Mouse (Mus musculus): ENCODE results near the gene Grm1. TPM values are rescaled to one million over a fixed set of nuclear protein-coding genes. Genes with fewer than 3 reads are reported as not detected.

Grm1 gene
- polyA plus RNA-seq, 1 experiment from 2014 or later: 0.03 TPM

DNA sequence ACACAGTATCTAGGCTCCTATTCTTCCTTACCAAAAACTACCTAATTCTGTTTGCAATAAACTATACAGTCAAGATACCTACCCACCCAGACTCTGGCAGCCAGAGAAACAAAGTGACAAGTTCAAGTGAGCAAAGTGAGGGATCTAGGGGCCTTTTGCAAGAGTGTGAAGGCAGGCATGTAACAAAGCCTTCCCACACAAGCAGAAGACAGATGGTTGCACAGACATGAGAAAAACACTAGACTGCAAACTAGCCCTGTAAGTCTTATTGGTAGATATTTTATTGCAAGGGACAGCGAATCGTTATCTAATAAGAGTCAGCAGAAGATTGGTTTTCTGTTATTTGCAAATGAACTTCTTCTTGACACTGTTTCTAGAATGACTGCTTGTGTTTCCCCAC is 134.6 kb downstream of the Grm1 start:
- H3K4me3 ChIP-seq: no peak overlapping the region
- 91% methylated on average over 2 of the region's 2 CpGs for WGBS
- no peaks in the 10 kb centered on the region for H3K9me3 ChIP-seq
- H3K9ac ChIP-seq: no peak overlapping the region
- no peak overlapping the region for H3K4me2 ChIP-seq (replicated peaks)
- H3K27ac ChIP-seq: no peak overlapping the region
- H3K4me1 ChIP-seq: no peaks in the 10 kb centered on the region
- no peak for ATAC-seq (ENCODE audit: low FRiP score, low read depth)
- H3K27me3 ChIP-seq: no peaks in the 10 kb centered on the region
- H3K36me3 ChIP-seq: no peaks in the 10 kb centered on the region

DNA sequence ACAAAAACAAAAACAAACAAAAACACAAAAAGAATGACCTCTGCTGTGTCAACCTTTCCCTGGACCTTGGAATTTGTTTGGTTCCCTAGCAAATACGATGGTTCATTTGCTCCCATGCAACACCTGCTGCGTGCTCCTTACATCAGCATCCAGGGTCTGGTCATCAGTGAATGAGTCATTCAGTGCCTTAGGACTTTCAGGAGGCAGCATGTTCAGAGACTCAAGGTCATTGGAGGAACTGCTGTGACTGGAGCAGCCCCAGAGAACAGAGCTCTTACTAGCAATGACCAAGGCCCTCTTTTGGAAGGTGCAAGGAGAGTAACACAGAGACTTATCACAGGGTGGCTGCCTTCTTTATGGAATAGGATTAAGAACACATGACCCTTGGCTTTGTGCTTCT is 138.2 kb downstream of the Grm1 start:
- WGBS: 86% methylated on average over 2 of the region's 2 CpGs
- Histone ChIP-seq H3K36me3 (no peaks in the 10 kb centered on the region), H3K27ac (no peak overlapping the region), H3K9me3 (no peaks in the 10 kb centered on the region), H3K27me3 (no peaks in the 10 kb centered on the region), H3K4me3 (no peak overlapping the region), H3K4me2 (replicated peaks) (no peak overlapping the region), H3K9ac (no peak overlapping the region), H3K4me1 (no peaks in the 10 kb centered on the region)
- ATAC-seq (ENCODE audit: low FRiP score, low read depth): no peak

DNA sequence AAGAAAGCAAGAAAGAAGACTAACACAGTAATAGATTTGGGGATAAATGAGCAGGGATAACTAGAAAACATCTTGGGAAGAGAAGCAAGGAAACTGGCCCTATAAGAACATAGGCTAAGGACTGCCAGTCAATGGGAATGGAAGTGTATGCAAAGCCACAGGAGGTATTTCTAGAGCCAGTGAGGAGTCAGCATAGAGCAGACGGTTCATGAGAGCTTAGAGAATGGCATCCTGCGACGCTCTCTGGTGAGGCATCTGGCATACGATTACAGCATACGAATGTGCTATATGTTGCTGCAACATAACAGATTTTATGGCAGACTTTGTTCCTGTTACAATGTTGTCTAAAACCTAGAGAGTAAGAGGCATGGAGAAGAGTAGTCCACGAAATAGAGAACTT is 139.9 kb downstream of the Grm1 start:
- no peaks in the 10 kb centered on the region for H3K9me3 ChIP-seq
- no peaks in the 10 kb centered on the region for H3K27me3 ChIP-seq
- no peak overlapping the region for H3K4me2 ChIP-seq (replicated peaks)
- no peak overlapping the region for H3K4me3 ChIP-seq
- WGBS: 74% methylated on average over 6 of the region's 6 CpGs
- H3K27ac ChIP-seq: no peak overlapping the region
- H3K4me1 ChIP-seq: no peaks in the 10 kb centered on the region
- no peak overlapping the region for H3K9ac ChIP-seq
- no peak for ATAC-seq (ENCODE audit: low FRiP score, low read depth)
- no peaks in the 10 kb centered on the region for H3K36me3 ChIP-seq

DNA sequence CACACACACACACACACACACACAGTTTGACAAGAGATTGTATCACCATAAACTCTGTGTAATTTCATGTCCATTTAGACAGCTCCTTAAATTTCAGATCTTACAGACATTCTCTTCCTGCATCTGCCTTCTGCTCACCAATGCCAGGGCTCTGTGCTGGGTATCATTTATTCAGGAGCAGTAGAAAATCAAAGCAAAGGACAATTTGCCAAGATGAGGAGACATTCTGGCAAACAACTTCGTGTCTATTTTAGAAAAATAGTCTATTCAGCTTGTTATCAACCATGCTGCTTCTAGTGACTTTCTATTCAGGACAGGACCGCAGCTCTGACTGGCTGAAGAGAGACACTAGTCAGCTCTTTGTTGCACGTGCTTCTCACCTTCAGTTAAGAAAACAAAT is 146.3 kb downstream of the Grm1 start:
- no peak overlapping the region for H3K4me2 ChIP-seq (replicated peaks)
- 73% methylated on average over 3 of the region's 3 CpGs for WGBS
- H3K4me3 ChIP-seq: no peak overlapping the region
- no peaks in the 10 kb centered on the region for H3K4me1 ChIP-seq
- no peak overlapping the region for H3K9ac ChIP-seq
- no peaks in the 10 kb centered on the region for H3K27me3 ChIP-seq
- H3K9me3 ChIP-seq: no peaks in the 10 kb centered on the region
- H3K36me3 ChIP-seq: no peaks in the 10 kb centered on the region
- no peak overlapping the region for H3K27ac ChIP-seq
- no peak for ATAC-seq (ENCODE audit: low FRiP score, low read depth)

DNA sequence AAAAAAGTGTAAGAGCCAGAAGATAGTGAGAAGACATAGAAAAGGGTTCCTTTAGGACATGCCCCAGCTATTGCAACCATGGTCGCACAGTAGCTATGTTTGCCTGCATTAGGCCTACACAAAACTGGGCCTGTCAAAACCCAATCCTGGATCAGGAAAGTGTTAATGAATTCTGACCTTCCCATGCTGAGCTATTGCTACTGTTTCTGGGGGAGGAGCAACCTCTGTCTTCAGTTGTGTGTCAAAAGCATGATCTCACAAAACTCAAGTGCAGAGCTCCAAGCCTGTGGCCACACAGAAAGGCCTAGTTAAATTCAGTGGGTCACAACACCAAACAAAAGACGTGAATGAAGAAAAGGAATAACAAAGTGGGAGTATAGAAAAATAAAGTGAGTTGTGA is 152.5 kb downstream of the Grm1 start:
- no peaks in the 10 kb centered on the region for H3K4me1 ChIP-seq
- no peak overlapping the region for H3K9ac ChIP-seq
- WGBS: 85% methylated on average over 2 of the region's 2 CpGs
- no peak overlapping the region for H3K4me2 ChIP-seq (replicated peaks)
- no peak overlapping the region for H3K4me3 ChIP-seq
- no peaks in the 10 kb centered on the region for H3K36me3 ChIP-seq
- ATAC-seq (ENCODE audit: low FRiP score, low read depth): no peak
- H3K27ac ChIP-seq: no peak overlapping the region
- H3K9me3 ChIP-seq: no peaks in the 10 kb centered on the region
- H3K27me3 ChIP-seq: no peaks in the 10 kb centered on the region

DNA sequence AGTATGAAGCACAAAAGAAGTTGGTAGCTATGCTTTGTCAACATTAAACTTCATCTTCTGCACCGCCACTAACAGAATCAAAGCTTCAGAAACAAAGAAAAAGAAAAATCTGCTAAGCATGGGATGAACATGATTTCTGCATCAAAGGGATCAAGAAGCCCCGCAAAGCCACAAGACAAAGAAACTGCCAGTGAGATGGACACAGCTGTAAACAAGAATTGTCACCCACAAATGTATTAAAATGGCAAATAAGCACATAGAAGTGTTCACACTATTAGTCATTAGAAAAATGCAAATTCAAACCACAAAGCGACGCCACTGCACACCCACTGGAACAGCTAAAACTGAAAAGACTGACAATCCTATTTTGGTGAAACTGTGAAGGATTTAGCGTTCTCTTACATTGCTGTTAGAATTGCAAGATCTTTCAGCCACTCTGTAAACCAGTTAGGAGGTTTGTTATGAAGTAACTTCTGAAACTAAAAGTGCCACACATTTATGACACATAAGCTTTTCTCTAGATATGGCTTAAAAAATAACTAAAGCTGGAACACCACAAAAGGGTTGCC is 153.3 kb downstream of the Grm1 start:
- Histone ChIP-seq H3K36me3 (no peaks in the 10 kb centered on the region), H3K27me3 (no peaks in the 10 kb centered on the region), H3K9me3 (no peaks in the 10 kb centered on the region), H3K4me3 (no peak overlapping the region), H3K9ac (no peak overlapping the region), H3K4me2 (replicated peaks) (no peak overlapping the region), H3K27ac (no peak overlapping the region), H3K4me1 (no peaks in the 10 kb centered on the region)
- ATAC-seq (ENCODE audit: low FRiP score, low read depth): no peak
- WGBS: 89% methylated on average over 5 of the region's 5 CpGs

DNA sequence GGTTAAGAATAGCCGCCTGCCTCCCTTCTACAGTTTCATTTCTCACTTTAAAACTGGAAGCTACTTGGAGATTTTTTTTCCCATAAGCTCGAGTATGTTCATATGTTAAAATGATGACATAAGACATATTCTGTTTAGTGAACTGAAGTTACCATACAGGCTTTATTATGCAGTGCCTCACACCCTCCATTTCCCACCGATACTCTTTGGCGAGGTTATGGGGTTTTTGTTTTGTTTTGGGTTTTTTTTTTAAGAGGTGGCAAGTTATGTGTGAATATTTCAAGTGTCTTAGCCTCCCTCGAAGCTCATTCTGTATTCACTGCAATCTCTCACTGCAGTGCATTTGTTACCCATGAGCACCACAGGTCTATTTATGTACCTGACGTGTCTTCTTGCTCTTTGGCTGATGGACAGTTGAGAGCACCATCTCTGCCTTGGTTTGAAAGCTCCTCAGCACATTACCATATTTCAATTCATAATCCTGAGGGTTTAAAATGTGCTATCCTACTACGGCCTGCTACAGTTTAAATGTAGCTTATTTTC is 164.2 kb downstream of the Grm1 start:
- no peak overlapping the region for H3K4me3 ChIP-seq
- 77% methylated on average over 7 of the region's 7 CpGs for WGBS
- no peaks in the 10 kb centered on the region for H3K36me3 ChIP-seq
- H3K4me2 ChIP-seq (replicated peaks): no peak overlapping the region
- no peak for ATAC-seq (ENCODE audit: low FRiP score, low read depth)
- H3K9me3 ChIP-seq: no peaks in the 10 kb centered on the region
- no peak overlapping the region for H3K9ac ChIP-seq
- H3K4me1 ChIP-seq: no peaks in the 10 kb centered on the region
- no peak overlapping the region for H3K27ac ChIP-seq
- H3K27me3 ChIP-seq: no peaks in the 10 kb centered on the region

DNA sequence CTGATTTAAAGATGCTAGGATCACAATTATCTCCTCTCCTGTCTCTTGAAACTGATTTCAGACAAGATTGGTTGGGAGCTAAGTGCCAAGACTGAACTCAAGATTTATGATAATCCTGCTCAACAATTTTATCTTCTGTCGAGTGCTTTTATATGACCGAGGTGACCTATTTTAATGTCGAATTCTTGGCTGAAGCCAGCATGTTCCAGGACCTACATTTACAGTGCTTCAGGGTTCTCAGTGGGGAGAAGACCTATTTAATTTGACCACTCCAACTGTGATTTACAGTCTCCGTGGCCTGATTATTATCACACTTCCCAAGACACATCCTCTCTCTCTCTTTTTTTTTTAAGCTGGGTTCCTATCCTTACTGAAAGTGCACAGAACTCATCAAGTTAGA is 168.5 kb downstream of the Grm1 start:
- WGBS: 74% methylated on average over 4 of the region's 4 CpGs
- no peak overlapping the region for H3K4me3 ChIP-seq
- H3K36me3 ChIP-seq: no peaks in the 10 kb centered on the region
- H3K4me2 ChIP-seq (replicated peaks): no peak overlapping the region
- H3K27ac ChIP-seq: no peak overlapping the region
- H3K27me3 ChIP-seq: no peaks in the 10 kb centered on the region
- H3K9me3 ChIP-seq: no peaks in the 10 kb centered on the region
- H3K9ac ChIP-seq: no peak overlapping the region
- no peak for ATAC-seq (ENCODE audit: low FRiP score, low read depth)
- no peaks in the 10 kb centered on the region for H3K4me1 ChIP-seq

DNA sequence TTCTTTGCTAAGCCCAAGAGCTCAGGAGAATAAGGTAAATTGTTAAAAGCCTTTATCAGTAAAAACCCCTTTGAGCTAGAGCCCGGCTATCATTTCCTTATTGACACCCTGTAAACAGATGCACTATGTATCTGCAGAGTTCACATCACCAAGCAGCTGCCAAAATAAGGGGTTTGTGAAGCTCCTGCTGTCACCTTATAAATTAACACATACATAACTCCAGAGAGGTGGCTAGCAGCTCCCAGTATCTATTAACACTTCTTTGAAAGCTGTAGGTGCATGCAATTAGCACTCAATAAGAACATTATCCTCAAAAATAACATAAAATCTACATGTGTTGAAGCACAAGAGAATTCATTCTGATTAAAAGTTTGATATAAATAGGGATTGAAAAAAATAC is 191.9 kb downstream of the Grm1 start:
- no peak overlapping the region for H3K9ac ChIP-seq
- no peak for ATAC-seq (ENCODE audit: low FRiP score, low read depth)
- peaks cover 4% of the 10 kb centered on the region; the same call in 1 of the 2 replicates for H3K4me1 ChIP-seq
- H3K27ac ChIP-seq: no peak overlapping the region
- H3K27me3 ChIP-seq: no peaks in the 10 kb centered on the region
- 22% methylated on average over 1 of the region's 1 CpGs for WGBS
- H3K4me2 ChIP-seq (replicated peaks): no peak overlapping the region
- no peaks in the 10 kb centered on the region for H3K9me3 ChIP-seq
- no peaks in the 10 kb centered on the region for H3K36me3 ChIP-seq
- H3K4me3 ChIP-seq: no peak overlapping the region

DNA sequence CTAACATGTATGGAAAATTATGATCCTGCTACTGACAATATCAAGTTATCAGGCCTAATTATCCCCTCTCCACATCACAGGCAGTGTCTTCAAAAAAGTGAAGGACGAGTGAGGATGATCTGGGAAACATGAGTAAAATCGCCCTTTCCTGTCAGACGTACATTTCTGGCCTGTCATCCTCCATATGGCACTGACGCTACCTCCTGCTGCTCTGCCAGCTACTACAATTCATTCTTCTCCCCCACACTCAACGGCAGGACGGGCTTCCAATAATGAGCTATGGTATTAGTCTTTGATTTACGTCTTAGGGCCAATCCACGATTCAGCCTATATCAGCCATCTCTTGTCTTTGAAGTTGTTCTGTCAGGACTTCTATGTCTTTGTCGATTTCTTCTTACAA is 193.6 kb downstream of the Grm1 start:
- Histone ChIP-seq H3K9ac (no peak overlapping the region), H3K4me2 (replicated peaks) (no peak overlapping the region), H3K36me3 (no peaks in the 10 kb centered on the region), H3K9me3 (no peaks in the 10 kb centered on the region), H3K4me1 (no peaks in the 10 kb centered on the region), H3K4me3 (no peak overlapping the region), H3K27me3 (no peaks in the 10 kb centered on the region), H3K27ac (no peak overlapping the region)
- ATAC-seq (ENCODE audit: low FRiP score, low read depth): no peak
- 59% methylated on average over 9 of the region's 9 CpGs for WGBS

DNA sequence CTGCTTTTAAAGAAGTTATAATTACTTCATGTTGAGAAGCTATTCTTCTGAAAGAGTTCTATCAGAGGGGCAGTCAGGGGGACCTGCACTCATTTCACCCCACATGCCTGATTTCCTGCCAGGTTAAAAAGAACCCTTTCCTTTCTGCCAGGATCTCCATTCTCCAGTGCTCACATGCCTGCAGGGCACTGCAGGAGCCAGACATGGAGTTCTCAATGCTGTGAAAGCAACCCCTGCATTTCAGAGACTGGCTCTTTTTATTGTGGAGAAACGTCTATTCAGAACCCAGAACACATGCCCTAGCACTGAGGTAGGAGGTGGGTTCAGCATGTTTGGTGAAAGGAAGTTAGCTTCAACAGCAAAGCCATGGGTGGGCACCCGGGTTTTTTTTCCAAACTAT is 197.2 kb downstream of the Grm1 start:
- 24% methylated on average over 2 of the region's 2 CpGs for WGBS
- H3K4me2 ChIP-seq (replicated peaks): no peak overlapping the region
- H3K4me3 ChIP-seq: no peak overlapping the region
- H3K27me3 ChIP-seq: no peaks in the 10 kb centered on the region
- no peak for ATAC-seq (ENCODE audit: low FRiP score, low read depth)
- H3K27ac ChIP-seq: no peak overlapping the region
- no peaks in the 10 kb centered on the region for H3K9me3 ChIP-seq
- H3K36me3 ChIP-seq: no peaks in the 10 kb centered on the region
- no peak overlapping the region for H3K9ac ChIP-seq
- no peaks in the 10 kb centered on the region for H3K4me1 ChIP-seq

DNA sequence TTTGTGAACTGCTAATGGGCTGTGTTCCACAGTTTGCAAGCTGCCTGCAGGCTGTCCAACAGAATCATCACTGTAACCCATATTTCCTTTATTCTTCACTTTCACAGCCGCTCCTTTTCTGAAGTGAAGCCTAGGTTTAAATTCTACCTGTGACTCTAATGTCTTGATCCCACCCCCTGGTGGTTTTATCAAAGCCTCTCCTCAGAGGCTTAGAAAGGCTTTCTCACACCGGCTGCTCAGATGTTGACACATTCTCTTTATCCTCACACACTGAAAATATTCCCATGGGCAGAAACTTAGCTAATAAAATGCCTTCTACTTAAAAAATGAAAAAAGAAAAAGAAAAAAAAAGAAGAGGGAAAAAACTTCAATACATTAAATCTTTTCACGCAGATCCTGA is 210.0 kb downstream of the Grm1 start:
- Histone ChIP-seq H3K9me3 (no peaks in the 10 kb centered on the region), H3K4me2 (replicated peaks) (no peak overlapping the region), H3K27me3 (no peaks in the 10 kb centered on the region), H3K9ac (no peak overlapping the region), H3K4me3 (no peak overlapping the region), H3K4me1 (no peaks in the 10 kb centered on the region), H3K27ac (no peak overlapping the region), H3K36me3 (no peaks in the 10 kb centered on the region)
- 41% methylated on average over 3 of the region's 3 CpGs for WGBS
- no peak for ATAC-seq (ENCODE audit: low FRiP score, low read depth)

DNA sequence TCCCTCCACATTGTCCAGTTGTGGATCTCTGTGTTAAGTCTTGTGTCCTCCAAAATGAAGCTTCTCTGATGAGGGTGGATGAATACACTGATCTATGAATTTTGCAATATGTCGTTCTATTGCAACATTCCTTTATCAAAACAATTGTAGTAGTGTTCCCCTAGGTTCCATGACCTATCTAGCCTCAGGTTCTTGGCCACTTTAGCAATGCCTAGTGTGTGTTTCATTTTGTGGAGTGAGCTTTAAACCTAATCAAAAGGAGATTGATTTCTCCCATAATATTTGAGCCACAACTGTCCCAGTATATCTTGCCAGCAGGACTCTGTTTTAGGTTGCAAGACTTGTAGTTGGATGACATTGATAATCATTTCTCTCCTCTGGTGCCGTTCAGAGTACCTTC is 211.9 kb downstream of the Grm1 start:
- no peak overlapping the region for H3K27ac ChIP-seq
- H3K36me3 ChIP-seq: no peaks in the 10 kb centered on the region
- no peaks in the 10 kb centered on the region for H3K27me3 ChIP-seq
- no peaks in the 10 kb centered on the region for H3K9me3 ChIP-seq
- H3K4me1 ChIP-seq: no peaks in the 10 kb centered on the region
- no peak for ATAC-seq (ENCODE audit: low FRiP score, low read depth)
- H3K9ac ChIP-seq: no peak overlapping the region
- no peak overlapping the region for H3K4me3 ChIP-seq
- 75% methylated on average over 2 of the region's 2 CpGs for WGBS
- H3K4me2 ChIP-seq (replicated peaks): no peak overlapping the region

All from limb, embryonic 13.5 days (tissue).